Mouse (Mus musculus) mesoderm, embryonic 11.5 days (tissue): ENCODE results near the gene 1500011B03Rik.
A peak's percentile ranks its signal among the peaks of the same experiment; 100 is the strongest.
"Not testable (repeated sequence)": the region's sequence is repeated elsewhere in the genome, so short reads cannot be mapped to it uniquely, and the experiment has no call there.

ENCODE experiments used
- DNase-seq: peaks from one replicate; pipeline ENCODE4 v3.0.0-alpha.2; 2012; ENCODE audit warnings: low read depth, low spot score

1500011B03Rik gene

DNA sequence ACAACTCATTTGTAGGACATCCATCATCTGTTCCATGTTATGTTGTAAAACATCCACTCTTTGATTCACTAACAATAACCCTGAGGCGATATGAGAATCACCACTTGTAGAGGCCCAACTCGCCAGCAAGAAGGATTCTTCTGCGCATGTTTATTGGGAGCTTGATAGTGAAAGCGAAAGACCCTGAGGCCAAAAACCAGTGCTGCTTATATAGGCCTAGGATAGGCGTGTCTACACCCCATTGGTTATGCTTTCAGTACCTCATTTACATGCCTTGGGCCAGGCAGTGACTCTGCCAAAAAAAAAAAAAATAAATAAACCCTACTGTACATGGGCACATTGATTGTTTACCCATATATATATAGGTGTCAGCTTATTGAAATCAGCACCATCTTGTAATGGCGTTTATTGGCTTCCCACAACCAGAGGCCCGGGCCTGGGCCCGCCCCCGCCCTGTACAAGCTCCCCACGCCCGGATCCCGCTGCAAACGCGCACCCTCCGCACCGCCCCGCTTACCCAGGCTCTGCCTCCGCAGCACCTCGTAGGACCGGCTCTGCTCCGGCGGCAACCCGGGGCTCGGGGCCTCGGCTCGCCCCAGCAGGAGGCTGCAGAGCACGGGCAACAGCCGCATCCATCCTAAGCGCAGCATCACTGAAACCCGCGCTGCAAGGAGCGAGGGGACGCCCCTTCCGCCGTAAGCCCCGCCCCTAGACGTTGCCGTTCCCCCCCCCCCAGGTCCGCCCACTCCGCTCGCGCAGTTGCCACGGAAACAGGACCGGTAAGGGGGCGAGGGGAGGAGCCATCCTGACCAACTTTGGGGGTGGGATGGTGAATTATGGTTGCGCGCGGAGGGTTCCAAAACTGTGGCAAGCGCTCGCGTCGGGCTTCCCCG, at the start of gene 1500011B03Rik:
Gene 1500011B03Rik, minus strand, starts transcription at position 673 of the 893 bp plus-strand sequence.
- DNase-seq = peak; percentile 90

DNA sequence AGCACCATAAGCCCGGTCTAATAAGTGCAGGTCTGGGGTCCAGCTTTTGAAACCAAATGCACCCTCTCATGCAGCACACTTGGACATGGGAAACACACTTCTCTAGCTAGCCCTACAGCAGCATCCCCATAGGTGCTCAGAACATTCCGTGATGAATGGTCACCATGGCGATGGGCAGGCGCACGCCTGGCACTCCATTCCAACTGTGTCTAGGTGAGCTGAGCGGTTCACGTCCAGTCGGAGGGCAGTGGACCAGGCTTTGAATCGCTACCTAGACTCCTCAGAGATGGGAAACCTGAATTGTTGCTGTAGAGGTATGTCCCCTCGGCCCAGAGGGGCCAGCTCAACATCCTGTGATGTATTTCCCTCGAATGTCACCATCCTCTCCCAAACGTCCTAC, 42.0 kb upstream of the 1500011B03Rik start:
- no peak for DNase-seq

DNA sequence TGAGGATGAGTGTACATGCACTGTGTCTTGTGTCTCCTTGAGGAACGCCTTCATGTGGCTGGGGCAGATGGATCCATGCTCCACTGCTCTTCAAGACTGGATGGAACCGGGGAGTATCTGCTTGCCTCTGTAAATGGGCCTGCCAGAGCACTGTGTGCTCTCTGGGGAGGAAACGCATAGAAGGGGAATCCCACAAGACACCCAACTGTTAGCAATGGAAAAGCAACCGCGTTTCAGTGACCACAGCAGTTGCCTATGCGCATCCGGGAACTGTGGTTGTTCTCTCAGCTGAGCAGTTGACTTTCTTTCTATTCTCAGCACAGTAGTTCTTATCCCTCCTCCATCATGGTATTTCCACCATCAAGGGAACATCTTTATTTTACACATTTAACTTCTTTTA, 41.5 kb upstream of the 1500011B03Rik start:
- DNase-seq = no peak

DNA sequence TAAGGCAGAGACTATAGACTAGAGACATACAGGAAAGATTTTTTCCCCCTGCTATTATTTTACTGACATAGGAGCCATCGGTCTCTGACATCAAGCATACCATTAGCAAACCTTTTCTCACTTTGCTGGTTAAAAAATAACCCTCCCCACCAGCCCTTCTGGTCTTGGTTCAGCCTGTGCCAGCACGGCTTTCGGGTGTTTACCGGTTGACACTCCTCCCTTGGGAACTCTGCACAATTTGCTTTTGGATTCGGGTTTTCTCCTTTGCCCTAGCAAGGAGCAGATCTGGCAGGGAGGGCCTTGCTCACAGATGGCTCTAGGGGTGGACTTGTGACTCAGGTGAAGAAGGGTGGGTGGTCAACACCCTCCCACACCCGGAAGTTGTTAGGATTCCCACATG, 38.5 kb upstream of the 1500011B03Rik start:
- no peak for DNase-seq

DNA sequence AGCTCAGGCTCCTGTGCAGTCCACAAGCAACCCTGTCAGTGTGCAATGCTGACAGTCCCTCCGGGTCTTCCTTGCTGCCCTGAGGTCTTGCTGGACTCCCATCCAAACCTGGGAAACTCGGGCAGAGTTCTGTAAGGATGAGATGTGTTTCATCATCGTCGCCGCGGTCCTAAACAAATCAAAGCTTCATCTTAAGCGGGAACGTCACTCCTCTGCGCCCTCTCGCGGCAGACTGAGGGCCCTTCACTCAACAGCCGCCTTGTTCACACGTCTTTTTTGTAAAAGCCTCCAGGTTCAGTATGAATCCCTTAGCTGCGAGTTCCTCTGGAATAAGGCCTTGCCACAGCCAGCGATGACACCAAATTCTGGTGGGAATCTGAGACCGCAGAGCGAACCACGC, 36.0 kb upstream of the 1500011B03Rik start:
- DNase-seq = peak; percentile 87

DNA sequence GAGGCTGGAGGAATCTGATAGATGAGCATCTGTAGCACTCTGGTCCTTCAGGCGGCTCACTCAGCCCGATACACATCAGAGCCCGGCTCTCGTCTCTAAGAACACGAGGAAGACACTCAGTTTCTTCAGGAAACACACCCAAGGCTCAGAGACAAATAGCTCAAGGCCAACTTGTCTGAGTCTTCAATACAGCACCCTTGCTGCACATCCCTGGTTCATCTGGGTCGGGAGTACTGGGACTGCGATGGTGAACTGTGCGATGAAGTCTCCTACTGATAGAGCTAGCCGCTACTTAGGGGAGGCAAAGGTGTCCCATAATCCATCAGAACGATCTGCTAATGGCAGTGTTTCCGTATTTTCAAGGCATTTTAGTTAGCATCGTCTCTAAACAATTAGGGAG, 35.3 kb upstream of the 1500011B03Rik start, which contains the start of gene Gm9936:
Gene Gm9936, minus strand, starts transcription at position 101 of the 400 bp plus-strand sequence.
- DNase-seq = no peak

DNA sequence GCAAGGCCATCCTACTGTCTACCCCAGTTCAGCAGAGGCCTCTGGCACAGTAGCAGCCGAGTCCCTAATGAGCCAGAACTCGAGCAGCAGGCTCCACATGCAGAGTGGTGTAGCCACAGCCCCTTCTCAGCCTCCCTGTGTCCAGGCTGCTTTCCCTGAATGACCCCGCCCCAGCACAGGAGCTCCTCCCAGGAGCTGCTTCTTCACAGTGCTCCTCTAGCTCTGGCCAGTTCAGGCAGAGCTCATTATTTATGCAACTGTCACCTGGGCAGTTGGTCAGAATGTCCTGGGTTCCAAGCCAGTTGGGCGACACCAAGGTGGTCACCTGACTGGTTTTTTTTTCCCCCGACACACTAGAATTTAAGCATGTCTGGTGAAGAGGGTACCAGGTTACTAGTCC, 30.1 kb upstream of the 1500011B03Rik start, which contains the start of gene 4930519G04Rik:
Gene 4930519G04Rik, plus strand, starts transcription at position 301 of the 400 bp plus-strand sequence.
- DNase-seq = not testable (repeated sequence)

DNA sequence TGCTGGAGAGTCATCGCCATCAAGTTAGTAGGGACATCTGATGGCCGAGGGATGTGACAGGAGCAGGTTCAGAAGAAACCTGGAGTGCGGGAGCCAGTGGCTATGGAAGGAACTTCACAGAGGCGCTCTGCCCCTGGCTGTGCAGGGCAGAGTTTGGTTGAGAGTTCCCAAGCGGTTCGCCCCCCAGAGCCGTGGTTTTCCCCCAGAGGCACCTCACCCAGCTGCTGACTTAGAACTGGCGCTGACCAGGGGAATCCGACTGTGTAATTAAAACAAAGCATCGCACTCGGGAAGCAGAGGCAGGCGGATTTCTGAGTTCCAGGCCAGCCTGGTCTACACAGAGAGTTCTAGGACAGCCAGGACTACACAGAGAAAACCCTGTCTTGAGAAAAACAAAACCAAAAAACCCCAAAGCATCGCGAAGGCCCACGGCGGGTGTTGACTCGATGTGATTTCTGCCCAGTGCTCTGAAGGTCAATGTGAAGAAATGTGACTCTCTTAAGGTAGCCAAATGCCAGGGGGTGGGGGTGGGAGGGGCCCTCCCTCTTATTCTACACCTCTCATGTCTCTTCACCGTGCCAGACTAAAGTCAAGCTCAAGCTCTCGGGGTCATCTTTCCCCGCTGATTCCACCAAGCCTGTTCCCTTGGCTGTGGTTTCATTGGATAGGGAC, 28.4 kb upstream of the 1500011B03Rik start:
- no peak for DNase-seq

DNA sequence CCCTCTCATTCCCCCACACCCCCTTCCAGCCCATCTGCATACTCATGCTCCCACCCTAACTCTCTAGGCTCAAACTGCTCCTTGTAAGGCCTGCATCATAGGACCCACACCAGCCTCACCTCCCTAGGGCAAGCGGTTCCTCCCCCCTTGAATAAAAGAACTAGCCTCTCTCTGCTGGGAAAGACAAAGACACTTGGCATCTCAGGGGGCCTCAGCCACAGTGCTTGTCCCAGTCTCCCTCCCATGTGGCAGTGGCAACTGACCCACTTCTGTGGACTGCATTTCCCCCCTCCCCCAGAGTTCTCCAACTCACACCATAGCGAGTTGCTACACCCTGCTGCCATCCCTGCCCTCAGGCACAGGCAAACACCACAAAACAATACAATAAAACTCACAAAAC, 21.1 kb upstream of the 1500011B03Rik start:
- not testable (repeated sequence) for DNase-seq

DNA sequence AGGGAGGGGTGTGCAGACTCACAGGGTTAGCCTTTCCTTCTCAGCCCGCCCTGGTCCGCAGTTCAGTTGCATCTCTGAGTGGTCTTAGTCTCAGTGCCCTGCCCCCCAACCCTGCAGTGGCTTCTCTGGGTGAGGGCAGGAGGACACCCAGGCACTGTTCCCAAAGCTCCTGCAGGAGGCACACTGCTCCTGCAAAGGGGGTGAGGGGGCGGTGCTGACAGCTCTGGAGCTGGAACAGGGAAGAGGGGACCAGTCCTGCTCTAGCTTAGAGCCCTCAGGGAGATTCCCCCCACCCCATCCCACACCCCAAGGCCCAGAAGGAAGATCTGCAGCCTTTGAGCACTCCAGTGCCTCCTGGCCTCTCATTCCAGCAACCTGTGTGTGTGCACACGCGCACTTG, 19.4 kb upstream of the 1500011B03Rik start:
- no peak for DNase-seq

DNA sequence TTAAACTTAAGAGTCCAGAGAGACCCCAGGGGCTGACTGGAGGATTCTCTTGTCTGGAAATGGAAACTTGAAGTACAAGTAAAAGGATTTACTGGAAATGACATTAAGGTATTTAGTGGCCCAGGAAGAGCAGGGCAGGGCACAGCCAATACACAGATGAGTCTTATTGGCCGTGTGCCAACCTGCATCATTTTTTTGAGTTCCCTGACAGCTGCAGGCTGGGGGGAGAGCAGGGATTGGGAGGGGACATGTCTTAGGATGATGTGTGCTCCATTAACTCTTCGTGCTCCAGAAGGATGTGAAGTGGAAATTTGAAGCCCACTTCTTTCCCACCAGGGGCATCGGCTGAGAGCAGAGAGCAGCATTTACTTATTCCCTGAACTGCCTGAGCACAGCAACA, 18.9 kb upstream of the 1500011B03Rik start:
- DNase-seq = peak; percentile 62

DNA sequence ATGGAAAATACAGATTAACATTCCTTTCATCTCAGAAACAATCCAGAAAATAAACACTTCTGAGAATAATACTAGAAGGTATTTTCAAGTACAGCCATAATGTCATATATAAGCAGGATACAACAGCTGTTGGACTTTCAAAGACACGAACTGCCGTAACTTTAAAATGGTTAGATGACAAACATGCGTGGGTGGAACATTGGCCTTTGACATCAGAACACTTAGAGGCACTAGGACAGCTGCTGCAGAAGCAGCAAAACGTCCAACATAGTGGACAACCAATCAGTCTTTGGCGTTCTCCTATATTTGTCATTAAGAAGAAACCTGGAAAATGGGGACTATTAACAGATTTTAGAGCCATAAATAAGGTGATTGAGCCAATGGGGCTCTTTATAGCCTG, 17.2 kb upstream of the 1500011B03Rik start:
- not testable (repeated sequence) for DNase-seq

DNA sequence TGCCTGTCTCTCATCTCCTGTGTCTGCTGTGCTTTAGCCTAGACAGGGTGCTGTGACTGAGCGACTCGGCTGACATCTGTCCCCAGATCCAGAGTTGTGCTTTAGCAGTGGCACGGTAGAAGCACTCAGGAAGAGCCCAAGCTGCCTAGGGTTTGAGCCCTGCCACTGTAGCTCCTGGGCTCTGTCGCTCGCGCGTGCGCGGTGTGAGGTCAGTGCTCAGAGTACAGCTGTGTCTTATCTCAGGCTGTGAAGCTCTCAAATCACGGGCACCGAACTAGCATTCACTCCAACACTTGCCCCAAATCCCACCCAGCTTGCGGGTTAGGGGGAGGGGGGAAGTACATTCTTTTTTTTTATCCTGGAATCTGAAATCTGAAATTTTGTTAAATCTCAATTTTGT, 13.6 kb upstream of the 1500011B03Rik start:
- no peak for DNase-seq

DNA sequence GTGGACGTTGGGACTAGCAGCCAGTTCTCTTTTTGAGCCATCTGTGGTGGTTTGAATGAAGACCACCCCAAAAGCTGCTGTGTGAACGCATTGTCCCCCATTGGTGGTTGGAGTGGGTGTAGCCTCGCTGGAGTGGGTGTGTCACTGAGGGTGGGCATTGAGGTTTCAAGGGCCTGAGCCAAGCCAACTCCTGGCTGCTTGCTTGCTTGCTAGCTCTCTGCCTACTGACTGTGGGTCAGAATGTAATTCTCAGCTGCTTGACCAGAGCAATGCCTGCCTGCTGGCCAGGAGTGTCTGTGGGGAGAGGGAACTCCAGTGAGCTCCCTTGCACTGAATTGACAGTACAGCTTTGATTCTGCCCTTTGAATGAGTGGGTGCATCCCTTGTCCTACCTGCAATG, 6.5 kb upstream of the 1500011B03Rik start:
- no peak for DNase-seq

DNA sequence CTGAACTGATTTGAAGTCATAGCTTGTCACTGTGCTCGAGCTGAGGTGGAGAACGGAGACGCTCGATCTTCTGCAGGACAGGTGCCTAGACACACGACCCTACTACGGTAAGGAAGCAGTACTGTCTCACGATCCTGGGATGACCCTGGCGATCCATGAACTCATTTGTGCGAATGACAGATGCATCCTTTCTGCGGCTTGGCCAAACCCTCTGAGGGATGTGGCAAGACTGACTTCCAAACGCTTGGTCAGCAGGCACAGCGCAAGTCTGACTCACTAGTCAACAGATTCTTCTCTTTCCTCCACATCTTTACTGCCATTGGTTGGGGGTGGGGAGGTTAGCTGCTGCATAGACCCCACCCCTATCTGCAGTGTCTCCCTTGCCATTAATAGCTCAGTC, 4.2 kb upstream of the 1500011B03Rik start:
- no peak for DNase-seq

DNA sequence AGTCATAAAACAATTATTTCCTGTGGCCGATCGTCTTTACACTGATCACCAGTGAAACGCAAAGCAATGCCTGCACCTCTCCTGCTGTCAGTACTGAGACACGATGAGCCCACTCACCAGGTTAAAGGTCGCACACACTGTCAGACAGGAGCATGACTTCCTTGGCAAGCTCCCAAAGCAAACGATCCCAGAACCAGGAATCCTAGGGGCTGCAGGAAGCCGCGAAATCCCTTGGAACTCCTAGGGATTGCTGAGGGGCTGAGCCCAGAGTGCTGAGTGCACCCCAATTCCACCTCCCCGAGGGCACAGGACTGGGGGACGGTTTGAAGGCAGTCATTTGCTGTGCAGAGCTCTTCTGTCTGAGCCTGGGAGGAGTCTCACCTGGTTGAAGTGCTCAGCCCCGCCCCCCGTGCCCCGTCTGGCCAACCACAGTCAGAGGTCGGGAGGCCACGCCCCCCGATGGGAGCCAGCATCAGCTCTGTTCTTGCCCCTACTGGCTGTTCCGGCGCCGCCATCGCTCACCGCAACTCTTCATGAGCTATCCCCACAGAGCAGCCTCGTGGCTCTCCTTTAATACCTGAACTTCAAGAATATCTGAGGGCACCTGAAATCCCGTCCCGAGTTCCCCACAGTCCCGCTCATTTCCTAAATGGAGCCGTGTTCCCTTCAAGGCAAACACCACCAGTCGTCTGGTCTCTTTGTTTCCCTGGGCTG, 2.9 kb upstream of the 1500011B03Rik start:
- peak; percentile 93 for DNase-seq

DNA sequence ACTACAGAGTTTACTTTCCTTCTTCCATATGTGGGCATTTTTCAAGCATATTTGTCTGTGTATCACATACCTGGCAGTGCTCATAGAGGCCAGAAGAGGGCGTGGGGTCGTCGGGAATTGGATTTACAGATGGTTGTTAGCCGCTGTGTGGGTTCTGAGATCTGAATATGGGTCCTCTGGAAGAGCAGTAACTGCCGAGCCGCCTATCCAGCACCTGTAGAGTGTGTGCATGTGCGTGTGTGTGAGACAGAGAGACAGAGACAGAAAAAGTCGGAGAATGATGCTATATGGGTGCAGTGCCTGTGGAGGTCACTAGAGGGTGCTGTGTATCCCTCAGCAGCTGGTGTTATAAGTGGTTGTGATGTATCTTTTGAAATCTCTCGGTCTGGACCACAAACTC, 929 bp upstream of the 1500011B03Rik start:
- peak; percentile 73 for DNase-seq

DNA sequence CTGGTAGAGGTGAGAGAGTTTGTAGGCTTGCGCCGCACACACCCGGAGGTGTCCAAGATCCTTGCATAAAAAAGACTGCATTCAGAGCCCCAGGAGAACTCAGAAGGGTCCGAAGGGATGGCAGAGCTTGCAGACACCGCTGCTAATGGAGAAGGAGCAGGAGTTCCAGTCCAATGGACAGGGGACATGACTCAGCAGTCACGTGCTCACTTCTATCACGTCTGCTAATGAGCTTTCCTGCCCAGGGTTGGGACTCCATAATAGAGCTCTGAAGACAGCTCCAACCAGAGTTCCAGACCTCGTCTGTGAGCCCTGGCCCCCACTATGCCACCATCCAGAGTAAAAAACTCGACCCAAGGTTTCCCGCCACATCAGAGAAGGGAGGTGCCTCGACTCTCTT, 5.1 kb downstream of the 1500011B03Rik start:
- DNase-seq = no peak

DNA sequence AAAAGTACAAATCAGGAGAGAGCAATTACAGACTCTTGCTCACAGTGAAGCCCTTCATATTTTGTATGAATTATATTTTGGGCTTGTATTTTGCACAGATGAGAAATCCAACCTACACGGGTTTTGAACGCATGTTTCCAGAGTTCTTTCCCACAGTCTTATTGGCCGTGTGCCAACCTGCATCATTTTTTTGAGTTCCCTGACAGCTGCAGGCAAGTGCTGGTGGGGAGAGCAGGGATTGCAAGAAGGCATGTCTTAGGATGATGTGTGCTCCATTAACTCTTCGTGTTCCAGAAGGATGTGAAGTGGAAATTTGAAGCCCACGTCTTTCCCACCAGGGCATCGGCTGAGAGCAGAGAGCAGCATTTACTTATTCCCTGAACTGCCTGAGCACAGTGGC, 6.7 kb downstream of the 1500011B03Rik start:
- peak; percentile 34 for DNase-seq

DNA sequence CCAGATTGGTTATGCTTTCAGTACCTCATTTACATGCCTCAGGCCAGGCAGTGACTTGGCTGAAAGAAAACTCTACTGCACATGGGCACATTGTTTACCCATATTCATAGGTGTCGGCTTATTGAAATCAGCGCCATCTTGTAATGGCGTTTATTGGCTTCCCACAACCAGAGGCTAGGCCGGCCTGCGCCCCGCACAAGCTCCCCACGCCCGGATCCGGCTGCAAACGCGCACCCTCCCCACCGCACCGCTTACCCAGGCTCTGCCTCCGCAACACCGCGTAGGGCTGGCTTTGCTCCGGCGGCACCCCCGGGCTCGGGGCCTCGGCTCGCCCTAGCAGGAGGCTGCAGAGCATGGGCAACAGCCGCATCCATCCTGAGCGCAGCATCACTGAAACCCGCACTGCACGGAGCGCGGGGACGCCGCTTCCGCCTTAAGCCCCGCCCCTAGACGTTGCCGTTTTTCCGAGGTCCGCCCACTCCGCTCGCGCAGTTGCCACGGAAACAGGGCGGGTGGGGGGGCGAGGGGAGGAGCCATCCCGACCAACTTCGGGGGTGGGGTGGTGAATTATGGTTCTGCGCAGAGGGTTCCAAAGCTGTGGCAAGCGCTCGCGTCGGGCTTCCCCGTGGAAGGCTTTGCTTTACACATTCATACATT, 9.6 kb downstream of the 1500011B03Rik start:
- DNase-seq = peak; percentile 93

DNA sequence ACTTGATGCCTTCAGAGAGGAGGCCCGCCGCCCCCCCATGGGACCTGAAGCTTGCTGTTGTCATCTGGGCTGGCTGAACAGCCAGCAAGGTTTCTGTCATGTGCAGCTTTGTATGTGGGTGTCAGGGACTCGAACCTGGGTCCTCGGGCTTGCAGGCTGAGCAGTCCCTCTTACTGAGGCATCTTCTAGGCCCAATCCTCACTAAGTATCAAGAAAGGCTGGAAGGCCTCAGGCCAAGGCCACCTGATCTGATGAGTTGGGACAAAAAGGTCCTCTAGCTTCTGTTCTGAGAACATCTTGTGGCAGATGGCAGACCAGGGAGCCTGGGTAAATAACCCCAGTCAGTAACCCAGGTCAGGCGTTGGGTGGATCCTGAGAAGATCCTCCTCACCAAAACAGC, 13.4 kb downstream of the 1500011B03Rik start:
- DNase-seq = no peak
